ENCODE assay signal across 15 mouse cellular contexts in genomic region chr5:151102262-151102661, GRCm38 (mm10).
DNase-seq lines count a peak whose midpoint lies in the region; ATAC-seq and TF ChIP-seq lines count a peak whose summit lies in the region.
"Had no signal": no experiment of that assay in that cellular context is flagged by ENCODE, and none has a peak within 500 bp of the region (broad histone marks: within the 10 kb centered on the region; RNA-seq: fewer than 3 reads in every experiment).

No protein-coding gene starts in this region.

- CTCF ChIA-PET in Patski (lab: Charles Lee): interaction anchor here (1.1 to 2.2 kb wide), 3 partner anchors 9 to 33 kb away, joined by 4 to 6 read pairs (median 5); no protein-coding TSS in a partner anchor

- H3K4me1 ChIP-seq in limb, embryonic 11.5 days (ENCODE audit: control insufficient read depth, insufficient read depth, low read length): no peaks in the 10 kb centered on the region
- H3K4me1 ChIP-seq in limb, embryonic 10.5 days: peaks cover 9% of the 10 kb centered on the region; the same call in 1 of the 2 replicates
- peaks cover 5% of the 10 kb centered on the region; the same call in 1 of the 2 replicates for H3K4me1 ChIP-seq in liver, postnatal 0 days (ENCODE audit: insufficient read depth)
- H3K4me1 ChIP-seq: stomach, embryonic 15.5 days had no signal

- peak; percentile 6 for DNase-seq in CD4-positive, CD25-positive, alpha-beta regulatory T cell, adult 2 months (ENCODE audit: low read depth, low spot score)
- no peak for DNase-seq in limb, embryonic 11.5 days (ENCODE audit: low spot score)
- DNase-seq in limb, embryonic 10.5 days (ENCODE audit: low spot score): no peak
- DNase-seq in Patski (ENCODE audit: low read depth, low spot score): no peak
- DNase-seq in liver, postnatal 0 days: no peak
- no peak for DNase-seq in natural killer cell, adult 2 months (ENCODE audit: low spot score in 2 of 2)
- DNase-seq in adrenal gland, adult 18-20 months (ENCODE audit: low spot score in 2 of 2): no peak
- DNase-seq: cerebellum, postnatal 36 days; gastrocnemius, postnatal 36 days; heart, postnatal 36 days; lung, postnatal 4 days had no signal

- in situ Hi-C loops in Patski (cut with MboI; ENCODE audit: low pct_unique_long_range_greater_than_20kb): loop anchor here (10.0 kb wide), 1 partner anchor 263 kb away; no protein-coding TSS in a partner anchor

- TF ChIP-seq CTCF in Patski (IDR thresholded peaks at IDR 0.05): peak; percentile 56
- TF ChIP-seq CTCF in liver, postnatal 0 days (IDR thresholded peaks at IDR 0.05; ENCODE audit: low read depth): peak; percentile 41

- ATAC-seq in CD4-positive, CD25-positive, alpha-beta regulatory T cell, adult 4 months: no peak
- 0 out of 2 replicates have a peak, but pooled peaks have one; percentile 17 for ATAC-seq in limb, embryonic 11.5 days (ENCODE audit: insufficient number of reproducible peaks, low FRiP score, low TSS enrichment, low read depth)
- no peak for ATAC-seq in Patski
- no peak for ATAC-seq in liver, postnatal 0 days
- ATAC-seq: forebrain, embryonic 16.5 days; intestine, embryonic 15.5 days had no signal

- no peaks in the 10 kb centered on the region for H3K36me3 ChIP-seq in limb, embryonic 11.5 days (ENCODE audit: control insufficient read depth, insufficient read depth, low read length)
- no peaks in the 10 kb centered on the region for H3K36me3 ChIP-seq in limb, embryonic 10.5 days
- H3K36me3 ChIP-seq in liver, postnatal 0 days (replicated peaks; ENCODE audit: insufficient read depth, low read length): no peaks in the 10 kb centered on the region
- H3K36me3 ChIP-seq: intestine, embryonic 15.5 days; stomach, embryonic 15.5 days had no signal

- no peak for TF ChIP-seq EP300 in liver, postnatal 0 days (IDR thresholded peaks at IDR 0.05; ENCODE audit: low read depth)

- 50% methylated on average over 2 of the region's 2 CpGs for WGBS in limb, embryonic 11.5 days
- WGBS in limb, embryonic 10.5 days: 50% methylated on average over 2 of the region's 2 CpGs
- WGBS in liver, postnatal 0 days (ENCODE audit: insufficient replicate concordance): 53% methylated on average over 2 of the region's 2 CpGs

- H3K4me2 ChIP-seq in limb, embryonic 11.5 days (ENCODE audit: low read depth, severe bottlenecking): no peak overlapping the region
- H3K4me2 ChIP-seq in liver, postnatal 0 days (ENCODE audit: low read depth, low read length): no peak overlapping the region
- H3K4me2 ChIP-seq: intestine, embryonic 15.5 days; stomach, embryonic 15.5 days had no signal

- no peak overlapping the region for H3K27ac ChIP-seq in limb, embryonic 11.5 days (replicated peaks; ENCODE audit: low read depth, low read length)
- H3K27ac ChIP-seq in limb, embryonic 10.5 days: no peak overlapping the region
- no peak overlapping the region for H3K27ac ChIP-seq in liver, postnatal 0 days (ENCODE audit: low read depth)
- H3K27ac ChIP-seq: intestine, embryonic 15.5 days; stomach, embryonic 15.5 days had no signal

- no peak overlapping the region for H3K9ac ChIP-seq in limb, embryonic 11.5 days (ENCODE audit: low read length)
- H3K9ac ChIP-seq in liver, postnatal 0 days (replicated peaks): no peak overlapping the region
- H3K9ac ChIP-seq: intestine, embryonic 15.5 days; stomach, embryonic 15.5 days had no signal

- no peaks in the 10 kb centered on the region for H3K9me3 ChIP-seq in limb, embryonic 11.5 days (ENCODE audit: control insufficient read depth, low read length)
- H3K9me3 ChIP-seq in limb, embryonic 10.5 days (replicated peaks): no peaks in the 10 kb centered on the region
- no peaks in the 10 kb centered on the region for H3K9me3 ChIP-seq in liver, postnatal 0 days (ENCODE audit: low read length)
- H3K9me3 ChIP-seq: intestine, embryonic 15.5 days; stomach, embryonic 15.5 days had no signal

- POLR2A ChIA-PET in Patski (lab: Charles Lee): no interaction called here

- H3K27me3 ChIP-seq in limb, embryonic 11.5 days (ENCODE audit: control insufficient read depth, insufficient read depth, low read length): no peaks in the 10 kb centered on the region
- H3K27me3 ChIP-seq in limb, embryonic 10.5 days (ENCODE audit: low read depth, poor library complexity, severe bottlenecking): no peaks in the 10 kb centered on the region
- H3K27me3 ChIP-seq in Patski: no peaks in the 10 kb centered on the region
- no peaks in the 10 kb centered on the region for H3K27me3 ChIP-seq in liver, postnatal 0 days (ENCODE audit: insufficient read depth, low read length)
- H3K27me3 ChIP-seq: intestine, embryonic 15.5 days; stomach, embryonic 15.5 days had no signal

- H3K4me3 ChIP-seq in limb, embryonic 11.5 days (ENCODE audit: low read depth, low read length): no peak overlapping the region
- no peak overlapping the region for H3K4me3 ChIP-seq in limb, embryonic 10.5 days
- H3K4me3 ChIP-seq in liver, postnatal 0 days (ENCODE audit: low read depth, low read length): no peak overlapping the region
- H3K4me3 ChIP-seq: intestine, embryonic 15.5 days; stomach, embryonic 15.5 days had no signal
